In genomic region chr5:149037729-149038128, GRCm38 (mm10) we compare ENCODE assay signal across 9 mouse cellular contexts. TPM values are rescaled to one million over a fixed set of nuclear protein-coding genes. Genes with fewer than 3 reads are reported as not detected.
DNase-seq lines count a peak whose midpoint lies in the region; ATAC-seq and TF ChIP-seq lines count a peak whose summit lies in the region.
"Had no signal": no experiment of that assay in that cellular context is flagged by ENCODE, and none has a peak within 500 bp of the region (broad histone marks: within the 10 kb centered on the region; RNA-seq: fewer than 3 reads in every experiment).

No protein-coding gene starts in this region.

- H3K36me3 ChIP-seq in liver, postnatal 0 days (replicated peaks; ENCODE audit: insufficient read depth, low read length): no peaks in the 10 kb centered on the region
- H3K36me3 ChIP-seq in liver, embryonic 11.5 days (ENCODE audit: control insufficient read depth, insufficient read depth, low read length): no peaks in the 10 kb centered on the region
- H3K36me3 ChIP-seq: liver, embryonic 13.5 days had no signal

- H3K27me3 ChIP-seq in liver, postnatal 0 days (ENCODE audit: insufficient read depth, low read length): no peaks in the 10 kb centered on the region
- H3K27me3 ChIP-seq in liver, embryonic 11.5 days (replicated peaks; ENCODE audit: control insufficient read depth, insufficient read depth, low read length): no peaks in the 10 kb centered on the region
- H3K27me3 ChIP-seq: liver, embryonic 13.5 days had no signal

- intact Hi-C loops in heart, postnatal 10 days (cut with DNase I): no loop called here

- ATAC-seq in liver, postnatal 0 days: peak; percentile 92
- no peak for ATAC-seq in liver, embryonic 11.5 days (replicated peaks; ENCODE audit: low FRiP score)
- no peak for ATAC-seq in megakaryocyte progenitor cell, adult 5-6 weeks (replicated peaks; ENCODE audit: poor library complexity)

- no peak overlapping the region for H3K9ac ChIP-seq in liver, postnatal 0 days (replicated peaks)
- H3K9ac ChIP-seq in liver, embryonic 11.5 days (ENCODE audit: low read depth, low read length): no peak overlapping the region
- H3K9ac ChIP-seq: liver, embryonic 13.5 days had no signal

- WGBS in liver, postnatal 0 days (ENCODE audit: insufficient replicate concordance): 34% methylated on average over 10 of the region's 10 CpGs
- 35% methylated on average over 10 of the region's 10 CpGs for WGBS in liver, embryonic 11.5 days

- DNase-seq in adrenal gland, postnatal 10 days: peak; percentile 73
- no peak for DNase-seq in adrenal gland, postnatal 4 days (ENCODE audit: low spot score in 2 of 2)
- DNase-seq in liver, postnatal 0 days: peak; percentile 66
- no peak for DNase-seq in liver, embryonic 11.5 days (ENCODE audit: low spot score)
- DNase-seq in heart, postnatal 10 days: peak; percentile 69 to 73
- DNase-seq in lung, postnatal 10 days: peak; percentile 79
- no peak for DNase-seq in T-cell, adult 2 months (ENCODE audit: low spot score)
- DNase-seq: liver, embryonic 13.5 days had no signal

- TF ChIP-seq CTCF in liver, postnatal 0 days (IDR thresholded peaks at IDR 0.05; ENCODE audit: low read depth): no peak

- TF ChIP-seq EP300 in liver, postnatal 0 days (IDR thresholded peaks at IDR 0.05; ENCODE audit: low read depth): no peak

- peaks cover 10% of the 10 kb centered on the region for H3K9me3 ChIP-seq in liver, postnatal 0 days (ENCODE audit: low read length)
- H3K9me3 ChIP-seq in liver, embryonic 11.5 days (ENCODE audit: control insufficient read depth, low read length): peaks cover 9% of the 10 kb centered on the region; the same call in 1 of the 2 replicates

- H3K4me1 ChIP-seq in liver, postnatal 0 days (ENCODE audit: insufficient read depth): no peaks in the 10 kb centered on the region; the same call in 1 of the 2 replicates
- no peaks in the 10 kb centered on the region for H3K4me1 ChIP-seq in liver, embryonic 11.5 days (replicated peaks; ENCODE audit: control insufficient read depth, insufficient read depth, low read length)
- H3K4me1 ChIP-seq: liver, embryonic 13.5 days had no signal

- no peak overlapping the region for H3K27ac ChIP-seq in liver, postnatal 0 days (ENCODE audit: low read depth)
- no peak overlapping the region for H3K27ac ChIP-seq in liver, embryonic 11.5 days (ENCODE audit: low read depth, low read length)
- H3K27ac ChIP-seq: liver, embryonic 13.5 days had no signal

- no peak overlapping the region for H3K4me2 ChIP-seq in liver, postnatal 0 days (ENCODE audit: low read depth, low read length)
- no peak overlapping the region for H3K4me2 ChIP-seq in liver, embryonic 11.5 days
- H3K4me2 ChIP-seq: liver, embryonic 13.5 days had no signal

- no peak overlapping the region for H3K4me3 ChIP-seq in liver, postnatal 0 days (ENCODE audit: low read depth, low read length)
- H3K4me3 ChIP-seq in liver, embryonic 11.5 days (ENCODE audit: low read depth, low read length): no peak overlapping the region
- H3K4me3 ChIP-seq: liver, embryonic 13.5 days had no signal

RNA-seq across cellular contexts. Expression of gene Gm42791, which starts 42.8 kb away (rescaled TPM):
- 1 to 10 TPM; 3.6 to 4.7 TPM for total RNA-seq in adrenal gland, postnatal 10 days (2021)
- 1 to 10 TPM; 4.3 to 6.5 TPM for total RNA-seq in adrenal gland, postnatal 4 days (2021)
- polyA plus RNA-seq in liver, postnatal 0 days (2015; fragmentation: Nextera tagmentation; extraction: Ambion mirVana): 0.42 TPM in 1 of 2 replicates, not detected in the other
- not detected in 2 replicates for polyA plus RNA-seq in liver, embryonic 11.5 days (2014; fragmentation: Nextera tagmentation; extraction: Ambion mirVana)
- 1 to 10 TPM; 4.1 to 6.0 TPM for total RNA-seq in heart, postnatal 10 days (2021)
- not detected in 2 replicates for total RNA-seq in megakaryocyte progenitor cell, adult 5-6 weeks (2015)
- not detected in 2 replicates for total RNA-seq in megakaryocyte progenitor cell, adult 5-6 weeks (2017)

Comparison
In these comparisons a context has a peak if more than half of its experiments do, and no peak if none do; other contexts are left out.
1. DNase-seq: peak in adrenal gland, postnatal 10 days (single experiment), liver, postnatal 0 days (single experiment), heart, postnatal 10 days (2 of 2) and lung, postnatal 10 days (single experiment); none in adrenal gland, postnatal 4 days (0 of 2), liver, embryonic 11.5 days (single experiment) and T-cell, adult 2 months (single experiment).
2. RNA of gene Gm42791, which starts 42.8 kb away (total RNA-seq): 4.3 to 6.5 TPM in adrenal gland, postnatal 4 days, 4.1 to 6.0 TPM in heart, postnatal 10 days and 3.6 to 4.7 TPM in adrenal gland, postnatal 10 days; not detected in megakaryocyte progenitor cell, adult 5-6 weeks; every median in the first group is over 4 times any median in the second.